Mouse (Mus musculus) myocyte (in vitro differentiated cells): ENCODE measurements around the gene Cfap221.

ENCODE experiments used
- POLR2A ChIP-seq: IDR thresholded peaks from one replicate; pipeline ENCODE4 v1.6.1; 2011; ENCODE audit warnings: low read depth, mild to moderate bottlenecking, control low read depth, moderate library complexity; ENCODE audit not compliant: insufficient read length
- TCF3 ChIP-seq: IDR thresholded peaks from one replicate; pipeline ENCODE4 v1.6.1; 2011; ENCODE audit warnings: low read depth, control low read depth; ENCODE audit not compliant: insufficient read length
- USF1 ChIP-seq: IDR thresholded peaks from one replicate; pipeline ENCODE4 v1.6.1; 2011; ENCODE audit warnings: low read depth, mild to moderate bottlenecking, control low read depth, moderate library complexity

- no peak for TF ChIP-seq POLR2A
- no peak for TF ChIP-seq TCF3
- TF ChIP-seq USF1, result no peak
Measured at GRCm38 (mm10) chr1:120037021-120037683, 40.1 kb upstream of the Cfap221 start.
